Mouse (Mus musculus) stomach, embryonic 14.5 days (tissue): ENCODE measurements around the gene Slc1a2. TPM values are rescaled to one million over a fixed set of nuclear protein-coding genes. Genes with fewer than 3 reads are reported as not detected.

Experiments used
- ATAC-seq: fragments of 200-750 bp; cut with Nextera tagmentation; 2 replicates; pipeline ENCODE4 v1.8.0; 2017; ENCODE audit warnings: low read depth, moderate TSS enrichment; ENCODE audit not compliant: insufficient number of reproducible peaks, insufficient read depth, low FRiP score
- H3K27ac ChIP-seq: fragments of 300-500 bp; sonication (generic); 2 replicates; pipeline ENCODE4 v1.5.1; 2014; ENCODE audit warnings: mild to moderate bottlenecking, low read length, moderate library complexity, mixed read lengths
- H3K27me3 ChIP-seq: fragments of 300-500 bp; sonication (generic); 2 replicates; pipeline ENCODE4 v1.6.1; 2014; ENCODE audit warnings: low read length, control low read depth, mixed read lengths; ENCODE audit not compliant: control insufficient read depth, insufficient read depth
- H3K36me3 ChIP-seq: fragments of 300-500 bp; sonication (generic); 2 replicates; pipeline ENCODE4 v1.6.1; 2014; ENCODE audit warnings: mild to moderate bottlenecking, control low read depth, low read length, moderate library complexity, mixed read lengths; ENCODE audit not compliant: control insufficient read depth, insufficient read depth
- H3K4me1 ChIP-seq: fragments of 300-500 bp; sonication (generic); 2 replicates; pipeline ENCODE4 v1.6.1; 2014; ENCODE audit warnings: low read length, control low read depth, mixed read lengths; ENCODE audit not compliant: control insufficient read depth, insufficient read depth
- H3K4me2 ChIP-seq: fragments of 300-500 bp; sonication (generic); replicated peaks from 2 replicates; pipeline ENCODE4 v1.6.1; 2014; ENCODE audit warnings: low read depth, low read length, control low read depth
- H3K4me3 ChIP-seq: fragments of 300-500 bp; sonication (generic); 2 replicates; pipeline ENCODE4 v1.5.1; 2014; ENCODE audit warnings: low read depth, low read length, control low read depth
- H3K9ac ChIP-seq: fragments of 300-500 bp; sonication (generic); replicated peaks from 2 replicates; pipeline ENCODE4 v1.6.1; 2014; ENCODE audit warnings: low read depth, mild to moderate bottlenecking, control low read depth, low read length, moderate library complexity, mixed read lengths
- H3K9me3 ChIP-seq: fragments of 300-500 bp; sonication (generic); 2 replicates; pipeline ENCODE4 v1.6.1; 2016; ENCODE audit warnings: low read depth, low read length, control low read depth; ENCODE audit not compliant: control insufficient read depth
- WGBS: fragments of 180-500 bp; shearing (Covaris S2); extraction: QIAGEN DNeasy Blood & Tissue Kit; methylation state at CpG from one replicate; pipeline ENCODE4 v1.1.7; 2014; 5-methylcytosine and 5-hydroxymethylcytosine counted together
- polyA plus RNA-seq: library from polyadenylated mRNA; unstranded; fragments of >200 nt; fragmentation: Nextera tagmentation; extraction: Ambion mirVana; gene quantifications from 2 replicates; pipeline ENCODE4 v1.2.1, GENCODE M21; 2014

Gene Slc1a2
- polyA plus RNA-seq, 1 experiment from 2014 or later = 1.0 TPM

- Histone ChIP-seq H3K9me3 (no peaks in the 10 kb centered on the region), H3K4me1 (no peaks in the 10 kb centered on the region), H3K36me3 (no peaks in the 10 kb centered on the region), H3K9ac (no peak overlapping the region), H3K4me3 (no peak overlapping the region), H3K27me3 (no peaks in the 10 kb centered on the region), H3K27ac (no peak overlapping the region), H3K4me2 (no peak overlapping the region)
- ATAC-seq = no peak
- 80% methylated on average over 2 of the region's 2 CpGs for WGBS
These were observed 91.5 kb downstream of the Slc1a2 start for GRCm38 (mm10) chr2:102749926-102750325.

- ATAC-seq = no peak
- H3K27me3 ChIP-seq = no peaks in the 10 kb centered on the region
- no peaks in the 10 kb centered on the region for H3K36me3 ChIP-seq
- WGBS = 61% methylated on average over 1 of the region's 1 CpGs
- H3K9me3 ChIP-seq = no peaks in the 10 kb centered on the region
- no peaks in the 10 kb centered on the region for H3K4me1 ChIP-seq
- no peak overlapping the region for H3K4me3 ChIP-seq
- H3K27ac ChIP-seq = no peak overlapping the region
- no peak overlapping the region for H3K9ac ChIP-seq
- no peak overlapping the region for H3K4me2 ChIP-seq
These were observed 93.4 kb downstream of the Slc1a2 start for GRCm38 (mm10) chr2:102751846-102752245.

GRCm38 (mm10) chr2:102757241-102757860 lies 98.9 kb downstream of the Slc1a2 start:
- ATAC-seq = no peak
- no peaks in the 10 kb centered on the region for H3K27me3 ChIP-seq
- H3K9ac ChIP-seq = no peak overlapping the region
- no peaks in the 10 kb centered on the region for H3K4me1 ChIP-seq
- no peak overlapping the region for H3K27ac ChIP-seq
- H3K4me2 ChIP-seq = no peak overlapping the region
- WGBS = 75% methylated on average over 5 of the region's 5 CpGs
- no peaks in the 10 kb centered on the region for H3K9me3 ChIP-seq
- H3K36me3 ChIP-seq = no peaks in the 10 kb centered on the region
- H3K4me3 ChIP-seq = no peak overlapping the region

- Histone ChIP-seq H3K36me3 (no peaks in the 10 kb centered on the region), H3K27ac (no peak overlapping the region), H3K9ac (no peak overlapping the region), H3K4me1 (no peaks in the 10 kb centered on the region), H3K9me3 (no peaks in the 10 kb centered on the region), H3K4me3 (no peak overlapping the region), H3K27me3 (no peaks in the 10 kb centered on the region), H3K4me2 (no peak overlapping the region)
- no peak for ATAC-seq
- 94% methylated on average over 5 of the region's 5 CpGs for WGBS
These were observed 101.0 kb downstream of the Slc1a2 start for GRCm38 (mm10) chr2:102759479-102759878.

GRCm38 (mm10) chr2:102760284-102761072 lies 102.0 kb downstream of the Slc1a2 start:
- 83% methylated on average over 5 of the region's 5 CpGs for WGBS
- H3K4me2 ChIP-seq = no peak overlapping the region
- no peaks in the 10 kb centered on the region for H3K4me1 ChIP-seq
- H3K9me3 ChIP-seq = no peaks in the 10 kb centered on the region
- no peaks in the 10 kb centered on the region for H3K27me3 ChIP-seq
- no peak overlapping the region for H3K9ac ChIP-seq
- H3K27ac ChIP-seq = no peak overlapping the region
- H3K4me3 ChIP-seq = no peak overlapping the region
- ATAC-seq = no peak
- H3K36me3 ChIP-seq = no peaks in the 10 kb centered on the region

- 87% methylated on average over 3 of the region's 3 CpGs for WGBS
- no peak for ATAC-seq
- H3K4me2 ChIP-seq = no peak overlapping the region
These were observed 104.7 kb downstream of the Slc1a2 start for GRCm38 (mm10) chr2:102763176-102763575.

GRCm38 (mm10) chr2:102763991-102764390 lies 105.5 kb downstream of the Slc1a2 start:
- H3K4me1 ChIP-seq = no peaks in the 10 kb centered on the region
- no peak overlapping the region for H3K9ac ChIP-seq
- H3K9me3 ChIP-seq = no peaks in the 10 kb centered on the region
- H3K36me3 ChIP-seq = no peaks in the 10 kb centered on the region
- no peak overlapping the region for H3K27ac ChIP-seq
- no peak overlapping the region for H3K4me2 ChIP-seq
- no peak overlapping the region for H3K4me3 ChIP-seq
- 91% methylated on average over 2 of the region's 2 CpGs for WGBS
- H3K27me3 ChIP-seq = no peaks in the 10 kb centered on the region
- ATAC-seq = no peak

More at GRCm38 (mm10) chr2:102763176-102763575, 104.7 kb downstream of the Slc1a2 start:
- H3K9ac ChIP-seq = no peak overlapping the region
- no peak overlapping the region for H3K27ac ChIP-seq
- H3K9me3 ChIP-seq = no peaks in the 10 kb centered on the region
- H3K36me3 ChIP-seq = no peaks in the 10 kb centered on the region
- H3K27me3 ChIP-seq = no peaks in the 10 kb centered on the region
- no peaks in the 10 kb centered on the region for H3K4me1 ChIP-seq
- no peak overlapping the region for H3K4me3 ChIP-seq

GRCm38 (mm10) chr2:102764602-102765374 lies 106.3 kb downstream of the Slc1a2 start:
- ATAC-seq = no peak
- 55% methylated on average over 8 of the region's 8 CpGs for WGBS

More at GRCm38 (mm10) chr2:102764602-102765374, 106.3 kb downstream of the Slc1a2 start:
- Histone ChIP-seq H3K4me3 (no peak overlapping the region), H3K4me2 (no peak overlapping the region), H3K4me1 (no peaks in the 10 kb centered on the region), H3K27ac (no peak overlapping the region), H3K9me3 (no peaks in the 10 kb centered on the region), H3K9ac (no peak overlapping the region), H3K36me3 (no peaks in the 10 kb centered on the region), H3K27me3 (no peaks in the 10 kb centered on the region)
